Mouse (Mus musculus) ES-Bruce4 (cell line): ENCODE data around the gene Mgat4a. TPM values are rescaled to one million over a fixed set of nuclear protein-coding genes. Genes with fewer than 3 reads are reported as not detected.

Experiments used
- H3K27ac ChIP-seq: 2 replicates; pipeline ENCODE4 v1.5.1; 2012; ENCODE audit warnings: low read length, inconsistent platforms; ENCODE audit not compliant: insufficient read depth
- H3K27me3 ChIP-seq: 2 replicates; pipeline ENCODE4 v1.6.1; 2012; ENCODE audit warnings: mild to moderate bottlenecking, low read length, inconsistent platforms; ENCODE audit not compliant: control insufficient read depth, poor library complexity, insufficient read depth, severe bottlenecking
- H3K36me3 ChIP-seq: 2 replicates; pipeline ENCODE4 v1.6.1; 2012; ENCODE audit warnings: inconsistent platforms, mild to moderate bottlenecking, low read length, moderate library complexity; ENCODE audit not compliant: control insufficient read depth, poor library complexity, insufficient read depth, severe bottlenecking
- H3K4me1 ChIP-seq: one replicate; pipeline ENCODE4 v1.8.1; 2011; ENCODE audit warnings: low read length; ENCODE audit not compliant: control insufficient read depth, insufficient read depth
- H3K4me3 ChIP-seq: 2 replicates; pipeline ENCODE4 v1.5.1; 2011; ENCODE audit warnings: low read depth, mild to moderate bottlenecking, low read length
- H3K9ac ChIP-seq: 2 replicates; pipeline ENCODE4 v1.6.1; 2012; ENCODE audit warnings: low read depth, mild to moderate bottlenecking, inconsistent platforms; ENCODE audit not compliant: poor library complexity, severe bottlenecking
- H3K9me3 ChIP-seq: replicated peaks from 2 replicates; pipeline ENCODE4 v1.6.1; 2012; ENCODE audit warnings: mild to moderate bottlenecking, low read length, inconsistent platforms; ENCODE audit not compliant: control insufficient read depth, poor library complexity, insufficient read depth, severe bottlenecking
- CTCF ChIP-seq: IDR thresholded peaks from one replicate; pipeline ENCODE4 v1.8.1; 2011; ENCODE audit warnings: low read depth, low read length
- EP300 ChIP-seq: IDR thresholded peaks from 2 replicates; pipeline ENCODE4 v1.6.1; 2011; ENCODE audit warnings: low read depth, low read length; ENCODE audit not compliant: insufficient read depth
- POLR2A ChIP-seq: IDR thresholded peaks from one replicate; pipeline ENCODE4 v1.8.1; 2011; ENCODE audit warnings: low read length; ENCODE audit not compliant: insufficient read depth
- polyA plus RNA-seq: library from polyadenylated mRNA; stranded (reverse); fragments of >200 nt; gene quantifications from 2 replicates; pipeline ENCODE4 v1.2.4, GENCODE M21; 2011; ENCODE audit warnings: low read depth; ENCODE audit not compliant: missing spikeins, insufficient read depth, insufficient read length

Mgat4a gene
- polyA plus RNA-seq, 1 experiment: 9.2 TPM

DNA sequence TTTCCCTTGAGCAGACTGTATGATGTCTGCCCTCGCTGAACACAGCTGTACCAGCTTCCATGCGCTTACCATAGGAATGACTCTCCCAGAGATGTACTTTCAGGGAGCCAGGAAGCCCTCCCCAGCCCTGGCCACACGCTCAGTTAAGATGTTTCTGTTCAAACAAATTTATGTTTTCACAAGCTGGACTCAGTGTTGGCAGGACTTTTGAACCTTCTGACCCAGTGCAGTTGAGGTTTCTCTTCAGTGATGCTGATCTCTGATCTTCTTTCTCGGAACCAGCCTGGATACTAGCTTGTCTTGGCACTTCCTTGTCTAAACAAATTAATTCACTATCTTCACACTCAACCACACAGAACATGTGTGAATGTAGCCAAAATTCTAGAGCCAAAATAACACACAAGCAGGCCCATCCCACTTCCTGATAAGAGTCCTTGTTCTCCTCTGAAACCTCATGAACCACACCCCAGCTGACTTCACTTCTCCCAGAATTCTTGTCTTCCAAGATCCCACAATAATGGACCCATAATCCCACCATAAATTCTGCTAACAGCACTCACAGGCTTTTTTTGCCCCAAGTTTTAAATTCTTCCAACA lies 22.6 kb downstream of the Mgat4a start:
- Histone ChIP-seq H3K4me3 (no peak overlapping the region), H3K9ac (no peak overlapping the region), H3K27me3 (no peaks in the 10 kb centered on the region), H3K9me3 (no peaks in the 10 kb centered on the region), H3K36me3 (no peaks in the 10 kb centered on the region), H3K27ac (no peak overlapping the region), H3K4me1 (no peaks in the 10 kb centered on the region)
- TF ChIP-seq CTCF: no peak
- no peak for TF ChIP-seq POLR2A

DNA sequence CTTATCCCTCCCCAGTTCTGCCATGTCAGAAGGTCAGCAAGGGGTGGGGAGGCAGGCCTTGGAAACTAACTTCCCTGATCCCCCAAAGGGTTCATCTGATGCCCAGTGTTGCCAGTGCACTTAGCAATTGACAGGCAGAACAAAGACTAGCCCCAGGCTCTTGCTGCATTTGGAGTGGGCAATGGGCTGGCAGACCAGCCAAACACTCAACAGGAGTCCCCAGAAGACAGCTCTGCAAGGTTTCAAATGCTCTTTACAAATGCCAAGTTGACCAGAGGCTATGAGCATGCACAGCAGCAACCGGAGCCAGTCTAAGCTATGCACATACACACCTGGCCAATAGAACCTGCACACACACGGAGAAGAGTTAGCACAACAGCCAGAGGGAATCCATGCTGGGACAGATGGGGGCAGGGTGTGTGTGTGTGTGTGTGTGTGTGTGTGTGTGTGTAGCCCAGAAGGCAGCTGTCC lies 27.8 kb downstream of the Mgat4a start:
- no peak overlapping the region for H3K27ac ChIP-seq
- no peak overlapping the region for H3K9ac ChIP-seq
- no peak overlapping the region for H3K4me3 ChIP-seq
- no peaks in the 10 kb centered on the region for H3K9me3 ChIP-seq
- no peaks in the 10 kb centered on the region for H3K36me3 ChIP-seq
- H3K4me1 ChIP-seq: no peaks in the 10 kb centered on the region
- H3K27me3 ChIP-seq: no peaks in the 10 kb centered on the region
- no peak for TF ChIP-seq CTCF
- TF ChIP-seq EP300: no peak
- TF ChIP-seq POLR2A: no peak

DNA sequence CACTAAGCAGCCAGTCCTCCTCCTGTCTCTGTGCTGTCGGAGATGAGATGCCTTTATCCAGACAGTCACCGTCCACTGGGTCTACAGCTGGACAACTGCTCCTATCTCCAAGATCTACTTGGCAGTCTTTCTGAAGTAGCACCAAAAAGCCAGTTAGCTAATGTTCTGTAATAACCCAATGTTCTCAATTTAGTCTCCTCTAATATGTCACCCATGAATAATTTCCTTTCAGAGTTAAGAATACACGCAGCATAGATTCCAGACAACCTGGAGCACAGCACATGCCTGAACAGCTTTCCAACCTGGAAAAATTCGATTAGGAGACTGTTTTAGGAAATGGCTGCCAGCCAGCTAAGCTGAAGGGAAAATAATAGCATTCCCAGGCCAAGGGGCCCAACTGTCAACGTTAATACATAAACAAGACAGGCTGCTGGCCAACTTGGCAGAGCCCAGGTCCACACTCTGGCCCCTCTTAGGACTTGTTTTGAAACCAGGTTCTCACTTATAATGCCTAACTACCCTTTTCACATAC lies 28.6 kb downstream of the Mgat4a start:
- Histone ChIP-seq H3K9ac (no peak overlapping the region), H3K4me3 (no peak overlapping the region), H3K36me3 (no peaks in the 10 kb centered on the region), H3K9me3 (no peaks in the 10 kb centered on the region), H3K27me3 (no peaks in the 10 kb centered on the region), H3K4me1 (no peaks in the 10 kb centered on the region), H3K27ac (no peak overlapping the region)
- no peak for TF ChIP-seq EP300
- TF ChIP-seq POLR2A: no peak
- TF ChIP-seq CTCF: no peak

DNA sequence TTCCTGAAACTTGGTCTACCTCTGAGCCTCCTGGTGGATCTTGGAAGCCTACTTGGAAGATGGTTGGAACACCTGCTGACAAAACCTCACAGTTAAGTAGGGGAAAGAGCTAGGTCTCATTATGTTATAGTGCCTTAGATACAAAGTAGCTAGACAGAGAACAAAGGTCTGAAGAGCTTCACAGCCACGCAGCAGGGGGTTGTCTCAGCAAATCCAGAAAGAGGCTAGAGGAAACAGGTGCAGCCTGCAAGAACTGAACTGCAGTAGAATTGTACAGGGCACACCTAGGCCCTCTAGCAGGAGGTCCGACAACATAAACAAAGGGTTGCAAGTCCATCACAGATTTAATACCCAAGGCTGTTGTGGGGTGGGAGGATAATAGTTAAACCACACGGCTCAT lies 30.6 kb downstream of the Mgat4a start:
- H3K9me3 ChIP-seq: 0 out of 2 replicates have a peak, but pooled peaks cover 4% of the 10 kb centered on the region
- no peak overlapping the region for H3K27ac ChIP-seq
- no peak overlapping the region for H3K4me3 ChIP-seq
- H3K27me3 ChIP-seq: no peaks in the 10 kb centered on the region
- TF ChIP-seq POLR2A (no peak), EP300 (no peak), CTCF (no peak)
- H3K4me1 ChIP-seq: no peaks in the 10 kb centered on the region
- H3K36me3 ChIP-seq: no peaks in the 10 kb centered on the region
- H3K9ac ChIP-seq: no peak overlapping the region

DNA sequence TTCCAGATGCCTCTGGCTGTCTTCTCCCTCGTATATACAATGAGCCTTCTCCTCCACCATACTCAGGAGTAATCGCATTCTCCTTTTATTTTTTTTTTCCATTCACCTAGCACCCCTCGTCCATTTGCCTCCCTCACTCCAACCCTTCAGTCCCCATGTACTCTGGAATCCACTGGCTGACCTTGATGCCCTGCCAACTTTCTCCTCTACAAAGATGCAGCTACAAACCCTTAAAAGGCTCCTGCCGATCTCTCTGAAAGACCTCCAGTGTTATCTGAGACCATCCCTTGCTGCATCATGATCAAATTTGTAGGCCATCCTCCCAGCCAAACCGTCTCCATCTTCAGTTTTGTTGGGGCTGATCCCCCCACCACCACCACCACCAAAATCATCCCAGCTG lies 31.4 kb downstream of the Mgat4a start:
- H3K36me3 ChIP-seq: no peaks in the 10 kb centered on the region
- no peaks in the 10 kb centered on the region for H3K4me1 ChIP-seq
- H3K4me3 ChIP-seq: no peak overlapping the region
- TF ChIP-seq EP300 (no peak), CTCF (no peak), POLR2A (no peak)
- H3K9ac ChIP-seq: no peak overlapping the region
- no peaks in the 10 kb centered on the region for H3K27me3 ChIP-seq
- no peak overlapping the region for H3K27ac ChIP-seq
- 0 out of 2 replicates have a peak, but pooled peaks cover 4% of the 10 kb centered on the region for H3K9me3 ChIP-seq

DNA sequence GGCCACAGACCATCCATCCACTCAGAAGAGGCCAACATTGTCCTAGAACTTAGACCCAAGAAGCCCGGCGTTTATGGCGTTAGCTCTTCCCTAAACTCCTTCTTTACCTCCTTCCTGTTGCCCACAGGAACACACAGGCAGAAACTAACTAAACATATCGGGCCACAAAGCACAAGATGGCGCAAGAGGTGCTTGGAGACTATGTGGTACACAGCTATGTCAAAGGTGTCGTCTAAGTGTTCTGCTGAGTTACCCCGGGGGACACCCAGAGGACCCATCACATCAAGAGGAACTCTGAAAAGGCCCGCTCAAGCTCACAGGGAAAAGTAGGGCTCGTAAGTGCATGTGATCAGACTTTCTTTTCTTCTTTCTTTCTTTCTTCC lies 35.5 kb downstream of the Mgat4a start:
- peaks cover 3% of the 10 kb centered on the region for H3K4me1 ChIP-seq
- H3K27me3 ChIP-seq: no peaks in the 10 kb centered on the region
- no peak for TF ChIP-seq POLR2A
- TF ChIP-seq CTCF: no peak
- no peak for TF ChIP-seq EP300
- H3K27ac ChIP-seq: no peak overlapping the region
- no peak overlapping the region for H3K9ac ChIP-seq
- H3K36me3 ChIP-seq: no peaks in the 10 kb centered on the region
- 0 out of 2 replicates have a peak, but pooled peaks cover 4% of the 10 kb centered on the region for H3K9me3 ChIP-seq
- no peak overlapping the region for H3K4me3 ChIP-seq
